Mouse (Mus musculus) right cerebral cortex, adult 18-20 months (tissue): ENCODE data around the gene Btbd19.

Experiments
- DNase-seq: peaks from one replicate; pipeline ENCODE4 v3.0.0; 2022; ENCODE audit warnings: mixed read lengths

Btbd19 gene

DNA sequence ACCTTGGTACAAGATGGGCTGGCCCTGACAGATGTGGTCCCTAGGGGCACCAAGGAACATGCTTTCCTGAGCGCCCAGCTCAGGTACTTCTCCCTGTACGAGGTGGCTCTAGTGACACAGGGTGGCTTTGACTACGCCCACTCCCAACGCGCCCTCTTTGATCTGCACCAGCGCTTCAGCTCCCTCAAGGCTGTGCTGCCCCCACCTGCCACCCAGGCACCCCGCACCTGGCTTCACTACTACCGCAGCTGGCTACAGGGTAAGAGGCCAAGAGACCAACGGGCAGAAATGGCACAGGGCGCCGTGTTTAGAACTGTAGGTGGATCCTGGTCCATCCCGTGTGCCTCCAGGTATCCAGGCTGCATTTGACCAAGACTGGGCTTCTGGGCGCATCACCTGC, 15.3 kb downstream of the Btbd19 start:
- no peak for DNase-seq

- no peak for DNase-seq
Measured at GRCm38 (mm10) chr4:117109330-117109729, 16.2 kb downstream of the Btbd19 start.

- DNase-seq, result no peak
Measured at GRCm38 (mm10) chr4:117108524-117108849, 17.0 kb downstream of the Btbd19 start.

DNA sequence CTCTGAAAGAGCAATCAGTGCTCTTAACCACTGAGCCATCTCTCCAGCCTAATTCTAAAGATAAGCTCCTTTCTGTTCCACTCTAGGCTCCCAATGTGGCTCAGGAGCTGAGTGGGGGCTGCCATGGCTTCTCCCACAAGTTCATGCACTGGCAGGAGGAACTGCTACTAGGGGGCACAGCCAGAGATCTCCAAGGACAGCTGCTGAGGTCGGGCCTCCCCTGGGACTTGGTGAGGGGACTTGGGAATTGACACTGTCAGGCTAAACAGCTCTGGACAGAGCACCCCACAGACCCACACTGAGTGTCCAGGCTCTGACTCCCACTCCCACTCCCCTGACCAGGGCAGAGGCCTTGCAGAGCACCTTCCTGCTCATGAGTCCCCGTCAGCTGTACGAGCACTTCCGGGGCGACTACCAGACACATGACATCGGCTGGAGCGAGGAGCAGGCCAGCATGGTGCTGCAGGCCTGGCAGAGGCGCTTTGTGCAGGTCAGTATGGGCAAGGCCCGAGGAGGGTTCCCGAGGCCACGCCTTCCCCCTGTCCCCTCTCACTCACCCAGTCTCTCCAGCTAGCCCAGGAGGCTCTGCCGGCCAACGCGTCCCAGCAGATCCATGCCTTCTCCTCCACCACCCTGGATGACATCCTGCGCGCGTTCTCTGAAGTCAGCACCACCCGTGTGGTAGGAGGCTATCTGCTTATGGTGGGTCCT, 17.6 kb downstream of the Btbd19 start:
- DNase-seq, result no peak

GRCm38 (mm10) chr4:117105127-117105526, 20.4 kb downstream of the Btbd19 start:
- no peak for DNase-seq

GRCm38 (mm10) chr4:117104672-117105071, 20.9 kb downstream of the Btbd19 start:
- no peak for DNase-seq

- no peak for DNase-seq
Measured at GRCm38 (mm10) chr4:117101218-117101617, 24.3 kb downstream of the Btbd19 start.

DNA sequence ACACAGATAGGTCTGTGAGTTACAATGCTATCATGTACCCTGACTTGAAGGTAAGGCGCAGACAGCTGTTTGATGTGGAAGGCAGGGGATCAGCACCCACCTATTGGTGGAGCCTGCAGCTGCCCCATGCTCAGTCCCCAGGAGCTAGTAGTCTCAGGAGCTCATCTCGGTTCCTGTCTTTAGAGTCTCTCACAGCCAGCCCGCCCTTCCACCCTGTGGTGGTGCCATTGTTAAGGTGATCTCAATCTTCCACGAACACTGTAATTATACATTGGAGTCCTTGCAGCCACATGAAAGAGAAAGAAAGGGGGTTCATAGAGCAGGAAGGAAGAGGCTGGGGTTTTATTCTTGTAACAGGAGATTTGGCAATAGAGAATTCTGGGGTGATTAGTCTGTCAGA, 25.5 kb downstream of the Btbd19 start:
- DNase-seq, result no peak

- no peak for DNase-seq
Measured at GRCm38 (mm10) chr4:117098764-117099036, 26.8 kb downstream of the Btbd19 start.

DNA sequence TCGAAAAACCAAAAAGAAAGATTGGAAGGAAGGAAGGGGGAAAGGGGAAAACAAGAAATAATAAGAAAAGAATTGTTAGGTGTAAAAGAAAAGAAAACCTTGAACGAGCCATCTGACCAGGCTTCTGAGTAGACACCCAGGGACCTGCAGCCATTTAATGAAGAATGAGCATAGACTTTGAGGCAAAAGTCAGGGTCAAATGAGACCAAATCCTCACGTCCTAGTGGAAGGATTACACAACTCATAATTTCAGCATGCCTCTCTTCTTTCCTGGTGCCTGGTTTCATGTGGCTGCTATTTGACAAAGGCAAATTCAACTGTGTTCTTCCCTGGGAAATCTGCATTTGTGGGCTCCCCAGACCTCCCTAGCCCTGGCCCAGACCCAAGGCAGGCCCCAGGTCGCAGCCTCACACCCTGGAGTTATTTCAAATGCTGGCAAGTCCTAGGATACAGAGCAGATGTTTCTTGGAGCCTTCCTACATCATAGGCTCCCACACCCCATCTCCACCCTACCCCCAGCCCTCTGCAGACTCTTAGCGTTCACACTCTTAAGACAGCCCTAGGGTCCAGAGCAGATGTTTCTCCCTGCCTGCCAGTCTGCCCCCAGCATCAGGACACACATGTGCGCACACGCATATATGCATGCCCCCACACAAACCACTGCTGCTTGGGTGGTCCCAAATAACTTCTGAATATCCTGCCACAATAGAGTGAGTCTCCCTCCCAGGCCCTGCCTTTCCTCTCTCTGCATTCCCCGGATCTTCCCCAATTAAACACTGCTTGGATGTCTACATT, 27.4 kb downstream of the Btbd19 start:
- DNase-seq, result no peak

DNA sequence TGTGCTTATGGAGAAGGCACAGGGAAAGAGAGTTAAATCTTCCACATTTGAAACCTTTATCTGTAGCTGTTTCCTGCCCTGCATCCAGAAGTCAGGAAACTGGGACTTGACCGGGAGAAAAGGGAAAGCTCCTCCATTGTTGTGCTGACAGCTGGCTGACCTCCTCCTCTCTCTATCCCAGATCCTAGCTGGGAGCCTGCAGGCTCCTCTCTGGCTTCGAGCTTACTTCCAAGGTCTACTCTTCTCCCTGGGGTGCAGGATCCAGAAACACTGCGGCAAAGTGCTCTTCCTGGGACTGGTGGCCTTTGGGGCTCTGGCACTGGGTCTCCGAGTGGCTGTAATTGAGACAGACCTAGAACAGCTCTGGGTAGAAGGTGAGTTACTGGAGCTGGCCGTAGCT, 28.9 kb downstream of the Btbd19 start:
- DNase-seq, result no peak

DNA sequence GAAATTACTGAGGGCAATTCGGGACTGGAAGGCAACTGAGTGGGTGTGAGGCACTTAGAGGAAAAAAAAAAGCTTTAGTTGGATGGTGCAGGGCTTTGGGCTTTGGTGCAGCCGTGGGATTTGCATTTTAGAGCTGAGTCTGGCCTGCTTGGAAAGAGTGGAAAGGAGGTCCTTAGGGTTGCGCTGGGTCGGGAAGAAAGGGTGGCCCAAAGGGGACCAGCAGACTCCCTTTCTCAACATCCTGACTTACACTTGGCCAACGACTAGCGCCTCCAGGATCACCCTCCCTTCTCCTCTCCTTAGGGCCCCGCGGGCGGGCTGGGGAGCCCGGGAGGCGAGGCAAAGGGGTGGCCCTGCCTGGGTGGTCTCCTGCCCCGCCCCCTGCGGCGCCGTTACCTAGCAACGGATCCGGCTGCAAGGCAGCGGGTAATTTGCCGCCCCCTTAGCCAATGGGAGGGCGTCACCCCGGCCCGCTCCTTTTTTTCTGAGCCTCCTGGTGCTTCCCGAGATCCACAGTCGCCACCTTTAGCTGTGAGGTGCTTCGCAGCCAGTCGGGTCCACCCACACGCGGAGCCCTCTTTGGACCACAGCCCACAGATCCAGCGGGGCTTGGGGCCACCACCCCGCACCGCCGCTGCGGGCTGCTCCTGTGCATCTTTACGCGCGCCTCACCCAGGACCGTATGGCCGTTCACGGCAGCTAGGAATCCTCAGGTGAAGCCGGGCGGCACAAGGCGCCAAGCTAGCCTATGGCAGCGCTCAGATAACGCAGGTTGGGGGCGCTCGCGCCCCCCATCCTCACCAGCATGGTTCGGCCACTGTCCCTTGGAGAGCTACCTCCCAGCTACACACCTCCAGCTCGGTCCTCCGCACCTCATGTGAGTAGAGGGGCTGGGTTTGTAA, 29.7 kb downstream of the Btbd19 start, which contains the start of gene Ptch2:
TSS of gene Ptch2 (plus strand) at position 525 of the 902 bp plus-strand sequence.
- DNase-seq, result peak; percentile 41

DNA sequence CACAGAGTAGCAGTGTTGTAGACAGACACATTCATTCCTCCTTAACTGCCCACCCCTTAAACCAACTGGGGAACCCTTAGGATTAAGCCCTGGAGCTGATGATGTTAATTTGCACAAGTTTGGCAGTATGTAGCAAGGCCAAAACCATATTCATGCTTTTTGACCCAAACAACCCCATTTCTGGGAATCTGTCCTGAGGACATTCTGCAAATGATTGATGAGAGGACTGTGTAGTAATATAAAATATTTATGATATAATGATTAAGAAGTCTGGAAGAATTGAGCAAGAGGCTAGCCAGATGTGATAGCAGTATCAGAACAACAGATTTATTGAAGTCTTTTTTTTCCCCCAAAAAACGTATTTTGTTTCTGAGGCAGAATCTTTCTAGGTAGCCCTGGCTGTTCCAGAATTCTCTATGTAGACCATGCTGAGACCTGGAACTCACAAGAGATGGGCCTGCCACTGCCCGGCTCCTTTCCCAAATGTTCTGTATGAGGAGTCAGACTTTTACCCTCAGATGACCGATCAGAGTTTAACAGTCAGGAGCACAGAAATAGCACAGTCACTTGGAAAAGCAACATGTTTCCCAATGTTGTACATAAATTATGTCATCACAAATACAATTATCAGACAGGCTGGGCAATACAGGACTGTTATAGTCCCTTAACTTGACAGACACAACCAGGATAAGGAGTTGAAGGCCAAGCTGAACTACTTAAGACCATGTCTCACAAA, 30.7 kb downstream of the Btbd19 start:
- DNase-seq, result no peak

DNA sequence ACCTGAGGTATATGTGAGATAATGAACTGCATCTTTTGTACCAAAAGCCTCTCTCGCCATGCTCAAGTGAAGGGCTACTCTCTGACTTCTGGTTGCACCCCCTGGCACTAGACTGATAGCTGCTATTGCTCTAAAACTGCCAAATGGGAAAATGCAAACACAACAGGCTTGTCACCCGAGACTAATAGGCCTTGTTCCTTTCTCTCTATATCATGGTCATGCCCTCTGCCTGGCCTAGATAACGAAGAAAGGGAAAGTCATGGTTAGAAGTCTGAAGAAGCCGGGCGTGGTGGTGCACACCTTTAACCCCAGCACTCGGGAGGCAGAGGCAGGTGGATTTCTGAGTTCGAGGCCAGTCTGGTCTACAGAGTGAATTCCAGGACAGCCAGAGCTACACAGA, 34.9 kb downstream of the Btbd19 start:
- no peak for DNase-seq

DNA sequence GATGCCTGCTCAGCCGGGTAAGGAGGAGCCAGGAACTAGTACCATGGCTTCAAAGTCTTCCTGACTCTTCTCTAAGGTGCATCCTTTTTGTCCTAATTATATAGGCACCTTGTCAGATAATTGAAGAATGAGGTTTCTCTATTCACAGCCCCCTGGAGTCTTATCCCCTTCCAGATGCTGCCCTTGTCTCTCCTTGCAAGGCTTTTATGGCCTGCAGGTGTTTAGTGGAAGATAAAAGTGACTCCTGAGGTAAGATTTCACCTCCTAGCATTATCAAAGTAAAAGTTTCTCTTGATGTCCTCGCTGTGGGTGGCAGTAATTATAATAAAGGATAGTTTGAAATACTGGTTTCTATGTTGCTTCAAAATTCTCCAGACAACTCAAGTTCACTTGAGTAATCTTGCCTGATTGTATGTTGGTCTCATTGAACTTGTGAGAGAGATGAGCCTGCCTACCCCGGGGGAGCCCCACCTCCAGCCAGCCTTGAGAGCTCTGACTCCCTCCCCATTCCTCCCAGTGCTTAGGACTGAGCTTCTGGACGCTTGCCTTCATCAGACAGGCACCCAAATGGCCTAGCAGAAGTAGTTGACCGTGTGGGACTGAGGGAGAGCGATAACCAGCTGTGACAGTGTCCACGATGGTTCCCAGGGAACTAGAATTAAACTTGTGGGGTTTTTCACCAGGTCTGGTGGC, 37.4 kb downstream of the Btbd19 start:
- no peak for DNase-seq

GRCm38 (mm10) chr4:117071183-117071582, 54.3 kb downstream of the Btbd19 start:
- DNase-seq, result no peak

GRCm38 (mm10) chr4:117070624-117071023, 54.9 kb downstream of the Btbd19 start:
- no peak for DNase-seq

- DNase-seq, result no peak
Measured at GRCm38 (mm10) chr4:117069647-117070046, 55.9 kb downstream of the Btbd19 start.
